Mouse (Mus musculus) lung, adult 2 months (tissue): ENCODE measurements around the gene Usp12.

Experiments
- CTCF ChIP-seq: fragments of 200-500 bp; IDR thresholded peaks from 2 replicates; pipeline ENCODE4 v1.5.1; 2011; ENCODE audit warnings: mild to moderate bottlenecking, low read length, control low read depth; ENCODE audit not compliant: insufficient read depth
- POLR2A ChIP-seq: fragments of 200-500 bp; IDR thresholded peaks from 2 replicates; pipeline ENCODE4 v1.6.1; 2011; ENCODE audit warnings: low read depth, mild to moderate bottlenecking, control low read depth, low read length, borderline replicate concordance; ENCODE audit errors: extremely low read depth

GRCm38 (mm10) chr5:146733888-146734640 is 60.7 kb downstream of the Usp12 start:
- TF ChIP-seq POLR2A: no peak
- TF ChIP-seq CTCF: no peak
